Mouse (Mus musculus) lung, embryonic 16.5 days (tissue): ENCODE results near the gene Smc3. TPM values are rescaled to one million over a fixed set of nuclear protein-coding genes. Genes with fewer than 3 reads are reported as not detected.
"Not testable (repeated sequence)": the region's sequence is repeated elsewhere in the genome, so short reads cannot be mapped to it uniquely, and the experiment has no call there.

Experiments
- ATAC-seq: fragments of 200-750 bp; cut with Nextera tagmentation; 2 replicates; pipeline ENCODE4 v1.8.0; 2017; ENCODE audit warnings: low read depth, mild to moderate bottlenecking, moderate library complexity
- H3K27ac ChIP-seq: fragments of 300-500 bp; sonication (generic); 2 replicates; pipeline ENCODE4 v1.5.1; 2014; ENCODE audit warnings: mild to moderate bottlenecking, control low read depth, low read length
- H3K27me3 ChIP-seq: fragments of 300-500 bp; sonication (generic); 2 replicates; pipeline ENCODE4 v1.6.1; 2014; ENCODE audit warnings: low read depth, low read length, mixed read lengths; ENCODE audit not compliant: control insufficient read depth, insufficient read depth
- H3K36me3 ChIP-seq: fragments of 300-500 bp; sonication (generic); 2 replicates; pipeline ENCODE4 v1.6.1; 2014; ENCODE audit warnings: low read length; ENCODE audit not compliant: control insufficient read depth, insufficient read depth
- H3K4me1 ChIP-seq: fragments of 300-500 bp; sonication (generic); replicated peaks from 2 replicates; pipeline ENCODE4 v1.6.1; 2014; ENCODE audit warnings: low read length, mixed read lengths; ENCODE audit not compliant: control insufficient read depth, insufficient read depth
- H3K4me2 ChIP-seq: fragments of 300-500 bp; sonication (generic); 2 replicates; pipeline ENCODE4 v1.6.1; 2014; ENCODE audit warnings: low read depth, low read length, control low read depth
- H3K4me3 ChIP-seq: fragments of 300-500 bp; sonication (generic); 2 replicates; pipeline ENCODE4 v1.5.1; 2014; ENCODE audit warnings: mild to moderate bottlenecking, low read length, control low read depth
- H3K9ac ChIP-seq: fragments of 300-500 bp; sonication (generic); 2 replicates; pipeline ENCODE4 v1.6.1; 2014; ENCODE audit warnings: low read length, control low read depth
- H3K9me3 ChIP-seq: fragments of 300-500 bp; sonication (generic); 2 replicates; pipeline ENCODE4 v1.6.1; 2016; ENCODE audit warnings: low read length; ENCODE audit not compliant: control insufficient read depth
- WGBS: fragments of 180-500 bp; shearing (Covaris S2); extraction: QIAGEN DNeasy Blood & Tissue Kit; methylation state at CpG from one replicate; pipeline ENCODE4 v1.1.7; 2014; 5-methylcytosine and 5-hydroxymethylcytosine counted together
- polyA plus RNA-seq: library from polyadenylated mRNA; unstranded; fragments of >200 nt; fragmentation: Nextera tagmentation; extraction: Ambion mirVana; gene quantifications from 2 replicates; pipeline ENCODE4 v1.2.1, GENCODE M21; 2015

The Smc3 gene
- polyA plus RNA-seq, 1 experiment from 2014 or later = 69.8 TPM

- Histone ChIP-seq H3K27ac (no peak overlapping the region), H3K4me3 (no peak overlapping the region), H3K9me3 (no peaks in the 10 kb centered on the region), H3K27me3 (no peaks in the 10 kb centered on the region), H3K4me2 (no peak overlapping the region), H3K9ac (no peak overlapping the region), H3K4me1 (peaks cover 15% of the 10 kb centered on the region), H3K36me3 (peaks cover 31% of the 10 kb centered on the region)
- ATAC-seq = peak; percentile 13; the same call in 1 of the 2 replicates
- WGBS = 19% methylated on average over 5 of the region's 5 CpGs
Measured at GRCm38 (mm10) chr19:53648056-53648455, 47.9 kb downstream of the Smc3 start.

- H3K4me2 ChIP-seq = no peak overlapping the region
- ATAC-seq = peak; percentile 44
- no peak overlapping the region for H3K4me3 ChIP-seq
- no peak overlapping the region for H3K9ac ChIP-seq
- H3K36me3 ChIP-seq = peaks cover 27% of the 10 kb centered on the region
- WGBS = 38% methylated on average over 10 of the region's 10 CpGs
- H3K4me1 ChIP-seq = peaks cover 21% of the 10 kb centered on the region
- H3K27ac ChIP-seq = no peak overlapping the region
- H3K27me3 ChIP-seq = no peaks in the 10 kb centered on the region
- H3K9me3 ChIP-seq = no peaks in the 10 kb centered on the region
Measured at GRCm38 (mm10) chr19:53648802-53649236, 48.6 kb downstream of the Smc3 start.

GRCm38 (mm10) chr19:53649361-53649760 is 49.2 kb downstream of the Smc3 start:
- H3K4me1 ChIP-seq = peaks cover 26% of the 10 kb centered on the region
- no peaks in the 10 kb centered on the region for H3K27me3 ChIP-seq
- no peaks in the 10 kb centered on the region for H3K9me3 ChIP-seq
- no peak for ATAC-seq
- WGBS = 77% methylated on average over 6 of the region's 6 CpGs
- H3K4me2 ChIP-seq = no peak overlapping the region
- H3K9ac ChIP-seq = no peak overlapping the region
- peaks cover 23% of the 10 kb centered on the region for H3K36me3 ChIP-seq
- H3K27ac ChIP-seq = no peak overlapping the region
- H3K4me3 ChIP-seq = no peak overlapping the region

GRCm38 (mm10) chr19:53649802-53650201 is 49.6 kb downstream of the Smc3 start:
- no peak for ATAC-seq
- Histone ChIP-seq H3K4me3 (no peak overlapping the region), H3K4me1 (peaks cover 26% of the 10 kb centered on the region), H3K36me3 (peaks cover 21% of the 10 kb centered on the region), H3K9me3 (no peaks in the 10 kb centered on the region), H3K27me3 (no peaks in the 10 kb centered on the region), H3K27ac (no peak overlapping the region), H3K9ac (no peak overlapping the region), H3K4me2 (no peak overlapping the region)
- WGBS = 32% methylated on average over 5 of the region's 5 CpGs

- WGBS = 70% methylated on average over 7 of the region's 7 CpGs
- Histone ChIP-seq H3K4me2 (no peak overlapping the region), H3K27me3 (no peaks in the 10 kb centered on the region), H3K9me3 (no peaks in the 10 kb centered on the region), H3K9ac (no peak overlapping the region), H3K4me3 (no peak overlapping the region), H3K4me1 (peaks cover 26% of the 10 kb centered on the region), H3K27ac (no peak overlapping the region), H3K36me3 (peaks cover 12% of the 10 kb centered on the region)
- ATAC-seq = no peak
Measured at GRCm38 (mm10) chr19:53650921-53651320, 50.7 kb downstream of the Smc3 start.

- no peak for ATAC-seq
- peaks cover 4% of the 10 kb centered on the region; the same call in 1 of the 2 replicates for H3K36me3 ChIP-seq
- H3K4me1 ChIP-seq = peaks cover 26% of the 10 kb centered on the region
- no peaks in the 10 kb centered on the region for H3K9me3 ChIP-seq
- no peak overlapping the region for H3K27ac ChIP-seq
- H3K9ac ChIP-seq = no peak overlapping the region
- no peaks in the 10 kb centered on the region for H3K27me3 ChIP-seq
- 59% methylated on average over 9 of the region's 9 CpGs for WGBS
- H3K4me3 ChIP-seq = no peak overlapping the region
- no peak overlapping the region for H3K4me2 ChIP-seq
Measured at GRCm38 (mm10) chr19:53652267-53652666, 52.1 kb downstream of the Smc3 start.

GRCm38 (mm10) chr19:53653624-53654467 is 53.6 kb downstream of the Smc3 start:
- H3K36me3 ChIP-seq = peaks cover 4% of the 10 kb centered on the region; the same call in 1 of the 2 replicates
- no peaks in the 10 kb centered on the region for H3K9me3 ChIP-seq
- 36% methylated on average over 20 of the region's 20 CpGs for WGBS
- ATAC-seq = peak; percentile 72
- peaks cover 25% of the 10 kb centered on the region for H3K4me1 ChIP-seq
- H3K27ac ChIP-seq = no peak overlapping the region
- 0 out of 2 replicates have a peak overlapping the region, but pooled peaks have one; percentile 3 for H3K4me2 ChIP-seq
- H3K9ac ChIP-seq = no peak overlapping the region
- H3K27me3 ChIP-seq = peaks cover 4% of the 10 kb centered on the region; the same call in 1 of the 2 replicates
- no peak overlapping the region for H3K4me3 ChIP-seq

- H3K4me1 ChIP-seq = peaks cover 14% of the 10 kb centered on the region
- H3K4me2 ChIP-seq, H3K27ac ChIP-seq, H3K4me3 ChIP-seq, H3K9ac ChIP-seq, H3K36me3 ChIP-seq, ATAC-seq, H3K27me3 ChIP-seq, H3K9me3 ChIP-seq: not testable (repeated sequence)
- 83% methylated on average over 11 of the region's 11 CpGs for WGBS
Measured at GRCm38 (mm10) chr19:53656443-53656842, 56.2 kb downstream of the Smc3 start.

GRCm38 (mm10) chr19:53657437-53657836 is 57.2 kb downstream of the Smc3 start:
- no peak for ATAC-seq
- Histone ChIP-seq H3K4me2 (no peak overlapping the region), H3K4me3 (no peak overlapping the region), H3K27me3 (peaks cover 6% of the 10 kb centered on the region; the same call in 1 of the 2 replicates), H3K4me1 (peaks cover 14% of the 10 kb centered on the region), H3K27ac (no peak overlapping the region), H3K36me3 (no peaks in the 10 kb centered on the region), H3K9ac (no peak overlapping the region), H3K9me3 (no peaks in the 10 kb centered on the region)
- 65% methylated on average over 5 of the region's 5 CpGs for WGBS
